Mouse (Mus musculus): ENCODE results near the gene Gng4.

GRCm38 (mm10) chr13:13775778-13776494 is 7.9 kb upstream of the Gng4 start:
- TF ChIP-seq POLR2A (IDR thresholded peaks at IDR 0.05; ENCODE audit: borderline replicate concordance, extremely low read depth, insufficient read depth, insufficient read length, poor library complexity, severe bottlenecking) (no peak), CTCF (IDR thresholded peaks at IDR 0.05; ENCODE audit: borderline replicate concordance, extremely low read depth, insufficient read depth, insufficient read length) (no peak)

All from brain, embryonic 14.5 days (tissue).